Mouse (Mus musculus) lung, postnatal 0 days (tissue): ENCODE results near the gene Apeh. TPM values are rescaled to one million over a fixed set of nuclear protein-coding genes. Genes with fewer than 3 reads are reported as not detected.

Source experiments
- ATAC-seq: fragments of 200-750 bp; cut with Nextera tagmentation; 2 replicates; pipeline ENCODE4 v1.8.0; 2017; ENCODE audit warnings: moderate library complexity
- DNase-seq: peaks from one replicate; pipeline ENCODE4 v3.0.0-alpha.2; 2016; ENCODE audit warnings: low spot score
- H3K27ac ChIP-seq: fragments of 300-500 bp; sonication (generic); 2 replicates; pipeline ENCODE4 v1.5.1; 2014; ENCODE audit warnings: antibody characterized with exemption, mild to moderate bottlenecking, low read length, mixed read lengths
- H3K27me3 ChIP-seq: fragments of 300-500 bp; sonication (generic); replicated peaks from 2 replicates; pipeline ENCODE4 v1.6.1; 2014; ENCODE audit warnings: low read length, mixed read lengths; ENCODE audit not compliant: insufficient read depth
- H3K36me3 ChIP-seq: fragments of 300-500 bp; sonication (generic); 2 replicates; pipeline ENCODE4 v1.6.1; 2014; ENCODE audit warnings: low read length, mixed read lengths; ENCODE audit not compliant: insufficient read depth
- H3K4me1 ChIP-seq: fragments of 300-500 bp; sonication (generic); 2 replicates; pipeline ENCODE4 v1.6.1; 2014; ENCODE audit warnings: antibody characterized with exemption, low read depth, low read length, mixed read lengths; ENCODE audit not compliant: insufficient read depth
- H3K4me2 ChIP-seq: fragments of 300-500 bp; sonication (generic); replicated peaks from 2 replicates; pipeline ENCODE4 v1.6.1; 2014; ENCODE audit warnings: low read depth, mild to moderate bottlenecking, low read length, moderate library complexity, mixed read lengths
- H3K4me3 ChIP-seq: fragments of 300-500 bp; sonication (generic); 2 replicates; pipeline ENCODE4 v1.5.1; 2014; ENCODE audit warnings: low read depth, low read length
- H3K9ac ChIP-seq: fragments of 300-500 bp; sonication (generic); replicated peaks from 2 replicates; pipeline ENCODE4 v1.6.1; 2014; ENCODE audit warnings: low read depth, mild to moderate bottlenecking
- H3K9me3 ChIP-seq: fragments of 300-500 bp; sonication (generic); 2 replicates; pipeline ENCODE4 v1.6.1; 2016; ENCODE audit warnings: low read length, mixed read lengths
- CTCF ChIP-seq: IDR thresholded peaks from 2 replicates; pipeline ENCODE4 v1.5.1; 2016; ENCODE audit warnings: antibody characterized with exemption, mild to moderate bottlenecking
- EP300 ChIP-seq: IDR thresholded peaks from 2 replicates; pipeline ENCODE4 v1.6.1; 2016; ENCODE audit warnings: antibody characterized with exemption, mild to moderate bottlenecking, control low read depth
- WGBS: fragments of 180-500 bp; shearing (Covaris S2); extraction: QIAGEN DNeasy Blood & Tissue Kit; methylation state at CpG from one replicate; pipeline ENCODE4 v1.1.7; 2014; 5-methylcytosine and 5-hydroxymethylcytosine counted together
- polyA plus RNA-seq: library from polyadenylated mRNA; unstranded; fragments of >200 nt; fragmentation: Nextera tagmentation; extraction: Ambion mirVana; gene quantifications from 2 replicates; pipeline ENCODE4 v1.2.1, GENCODE M21; 2015

The Apeh gene
- polyA plus RNA-seq, 1 experiment from 2014 or later = 29.3 TPM

DNA sequence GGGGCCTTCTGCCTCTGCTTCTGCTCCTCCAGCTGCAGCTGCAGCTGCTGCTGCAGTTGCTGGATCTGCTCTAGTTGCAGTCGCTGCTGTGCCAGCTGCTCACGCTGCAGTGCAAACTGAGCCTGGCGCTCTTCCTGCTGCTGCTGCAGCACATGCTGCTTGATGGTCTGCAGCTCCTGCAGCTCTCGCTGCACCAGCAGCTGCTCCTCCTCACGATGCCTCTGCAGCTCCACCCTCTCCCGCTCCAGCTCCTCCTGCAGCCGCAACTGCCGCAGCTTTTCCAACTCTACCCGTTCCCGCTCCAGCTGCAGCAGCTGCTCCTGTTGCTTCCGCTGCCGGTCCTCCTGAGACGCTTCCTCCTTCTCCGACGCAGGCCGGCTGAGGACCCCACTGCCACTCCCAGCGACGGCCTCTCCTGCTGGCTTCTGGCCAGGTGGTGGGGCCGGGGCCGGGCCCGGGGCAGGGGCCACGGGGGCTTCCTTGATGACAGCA lies 16.7 kb upstream of the Apeh start:
- Histone ChIP-seq H3K27ac (no peak overlapping the region), H3K27me3 (no peaks in the 10 kb centered on the region), H3K4me3 (peak overlapping the region; percentile 15), H3K4me2 (peak overlapping the region; percentile 43), H3K36me3 (no peaks in the 10 kb centered on the region), H3K9ac (no peak overlapping the region), H3K9me3 (no peaks in the 10 kb centered on the region), H3K4me1 (peaks cover 7% of the 10 kb centered on the region)
- TF ChIP-seq EP300 = no peak
- no peak for TF ChIP-seq CTCF
- peak; percentile 35 for DNase-seq
- no peak for ATAC-seq
- 6% methylated on average over 22 of the region's 22 CpGs for WGBS

DNA sequence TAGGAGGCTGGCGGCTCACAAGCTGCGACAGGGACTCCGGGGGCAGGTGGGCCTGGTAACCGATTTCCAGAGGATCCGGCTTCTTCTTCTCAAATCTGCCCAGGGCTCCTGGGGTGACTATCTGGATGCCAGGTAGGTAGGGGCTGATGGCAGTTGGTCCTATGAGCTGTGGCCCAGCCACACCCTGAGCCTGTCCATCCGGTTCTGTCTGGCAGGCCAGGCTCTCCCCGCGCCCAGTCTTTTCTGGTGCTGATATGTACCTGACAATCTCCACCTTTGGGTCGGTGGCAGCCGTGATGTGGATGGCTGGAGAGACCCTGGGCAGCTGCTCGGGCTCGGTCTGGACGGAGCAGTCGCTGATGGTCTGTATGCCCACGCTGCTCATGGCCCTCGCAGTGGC lies 15.8 kb upstream of the Apeh start:
- no peak overlapping the region for H3K4me3 ChIP-seq
- WGBS = 73% methylated on average over 16 of the region's 16 CpGs
- ATAC-seq = no peak

DNA sequence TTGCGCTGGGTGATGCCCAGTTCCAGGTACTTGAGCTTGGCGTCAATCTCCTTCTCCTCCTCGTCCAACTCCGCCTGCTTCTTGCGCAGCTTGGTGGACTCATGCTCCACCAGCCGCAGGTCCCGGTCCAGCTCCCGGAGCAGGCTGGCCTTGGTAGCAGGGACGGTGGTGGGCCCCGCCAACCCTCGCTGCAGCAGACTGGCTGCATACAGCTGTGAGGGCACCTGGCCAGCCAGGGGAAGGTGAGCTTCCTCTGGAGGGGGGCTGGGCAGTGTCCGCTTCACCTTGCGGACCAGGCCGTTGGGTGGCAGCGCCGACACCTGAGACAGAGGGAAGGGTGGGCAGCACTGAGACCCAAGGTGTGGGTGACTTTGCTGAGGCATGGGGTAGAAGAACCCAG lies 13.5 kb upstream of the Apeh start:
- ATAC-seq (no peak), DNase-seq (no peak)
- no peak overlapping the region for H3K9ac ChIP-seq
- no peak overlapping the region for H3K4me2 ChIP-seq
- H3K36me3 ChIP-seq = no peaks in the 10 kb centered on the region
- H3K27ac ChIP-seq = no peak overlapping the region
- peaks cover 7% of the 10 kb centered on the region for H3K4me1 ChIP-seq
- no peaks in the 10 kb centered on the region for H3K27me3 ChIP-seq
- WGBS = 88% methylated on average over 16 of the region's 16 CpGs
- H3K9me3 ChIP-seq = no peaks in the 10 kb centered on the region
- no peak for TF ChIP-seq CTCF
- no peak for TF ChIP-seq EP300
- no peak overlapping the region for H3K4me3 ChIP-seq

More for the DNA sequence above, 15.8 kb upstream of the Apeh start:
- peaks cover 7% of the 10 kb centered on the region for H3K4me1 ChIP-seq
- no peak for TF ChIP-seq CTCF
- TF ChIP-seq EP300 = no peak
- no peak overlapping the region; the same call in 1 of the 2 replicates for H3K4me2 ChIP-seq
- no peak overlapping the region for H3K27ac ChIP-seq
- H3K9me3 ChIP-seq = no peaks in the 10 kb centered on the region
- H3K9ac ChIP-seq = no peak overlapping the region
- H3K27me3 ChIP-seq = no peaks in the 10 kb centered on the region
- DNase-seq = no peak
- H3K36me3 ChIP-seq = no peaks in the 10 kb centered on the region

DNA sequence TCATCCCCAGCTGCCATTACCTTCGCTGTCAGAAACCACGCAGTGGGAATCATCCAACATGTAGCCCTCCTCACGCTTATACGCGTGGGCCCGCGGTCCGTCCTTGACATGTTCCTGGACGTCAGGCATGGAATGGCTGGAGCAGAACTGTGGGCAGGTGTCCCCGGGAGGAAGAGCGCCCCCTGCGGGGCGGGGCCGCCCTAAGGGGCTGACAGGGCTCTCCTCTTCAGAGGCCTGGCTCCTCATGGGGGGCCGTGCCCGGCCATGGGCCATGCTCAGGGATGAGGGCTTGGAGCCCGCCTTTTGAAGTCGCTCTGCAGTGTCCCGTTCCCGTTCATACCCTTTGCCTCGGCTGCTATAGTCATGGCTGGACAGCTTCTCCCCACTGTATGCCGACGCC lies 11.7 kb upstream of the Apeh start:
- no peak for ATAC-seq
- Histone ChIP-seq H3K9ac (no peak overlapping the region), H3K4me3 (no peak overlapping the region), H3K27me3 (no peaks in the 10 kb centered on the region), H3K4me2 (no peak overlapping the region), H3K27ac (no peak overlapping the region), H3K4me1 (peaks cover 7% of the 10 kb centered on the region), H3K9me3 (no peaks in the 10 kb centered on the region), H3K36me3 (no peaks in the 10 kb centered on the region)
- no peak for DNase-seq
- 86% methylated on average over 23 of the region's 23 CpGs for WGBS
- TF ChIP-seq EP300 (no peak), CTCF (no peak)

DNA sequence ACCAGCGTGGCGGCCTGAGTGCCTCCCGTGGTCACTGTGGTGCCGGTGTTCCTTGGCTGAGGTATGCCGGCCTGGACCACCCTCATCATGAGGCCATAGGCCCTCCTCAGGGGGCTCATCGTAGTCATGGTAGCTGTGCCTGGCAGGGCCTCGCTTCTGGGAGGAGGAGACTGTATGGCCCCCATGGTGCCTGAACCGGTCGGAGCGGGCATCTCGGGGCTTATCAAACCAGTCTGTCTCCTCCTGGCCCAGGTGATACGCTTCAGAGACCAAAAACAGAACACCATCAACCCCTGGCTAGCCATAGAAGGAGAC lies 11.1 kb upstream of the Apeh start:
- Histone ChIP-seq H3K4me3 (no peak overlapping the region), H3K27me3 (no peaks in the 10 kb centered on the region), H3K27ac (no peak overlapping the region), H3K9ac (no peak overlapping the region), H3K4me2 (no peak overlapping the region), H3K4me1 (peaks cover 1% of the 10 kb centered on the region; the same call in 1 of the 2 replicates), H3K36me3 (no peaks in the 10 kb centered on the region), H3K9me3 (no peaks in the 10 kb centered on the region)
- ATAC-seq (no peak), DNase-seq (no peak)
- TF ChIP-seq CTCF (no peak), EP300 (no peak)
- 87% methylated on average over 12 of the region's 12 CpGs for WGBS

DNA sequence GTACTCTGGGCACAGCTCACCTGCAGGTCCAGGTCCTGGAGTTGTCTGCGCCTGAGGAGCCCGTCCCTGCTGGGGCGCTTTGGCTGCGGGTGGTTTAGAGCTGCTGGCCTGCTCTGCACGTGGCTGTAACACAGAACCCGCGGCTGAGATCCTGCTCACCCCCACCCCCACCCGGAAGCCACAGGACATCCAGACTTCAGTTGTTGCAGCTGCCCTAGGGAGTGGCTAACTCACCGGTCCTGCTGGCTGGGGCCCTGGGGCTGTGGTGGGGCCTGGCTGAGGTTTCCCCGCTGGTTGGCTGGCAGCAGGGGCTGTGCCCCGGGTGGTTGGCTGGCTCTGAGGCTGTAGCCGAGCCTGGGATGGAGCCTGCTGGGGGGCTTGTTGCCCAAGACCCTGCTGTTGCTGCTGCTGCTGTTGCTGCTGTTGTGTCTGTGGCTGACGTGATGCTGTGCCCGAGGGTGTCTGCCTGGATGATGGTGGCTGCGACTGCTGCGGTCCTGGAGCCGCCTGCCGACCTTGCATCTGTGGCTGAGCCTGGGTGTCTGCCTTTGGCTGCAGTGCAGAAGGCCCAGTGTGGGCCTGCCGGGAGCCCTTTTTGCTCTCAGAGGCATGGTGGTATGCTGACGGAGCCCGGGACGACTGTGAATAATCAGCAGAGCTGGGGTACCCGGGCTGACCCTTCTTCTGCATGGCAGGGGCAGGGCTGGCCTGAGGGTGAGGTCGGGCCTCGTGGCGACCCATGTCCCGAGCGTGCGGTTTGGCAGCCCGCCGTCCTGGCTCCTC lies 10.6 kb upstream of the Apeh start:
- TF ChIP-seq EP300 (no peak), CTCF (no peak)
- H3K4me2 ChIP-seq = no peak overlapping the region
- H3K36me3 ChIP-seq = no peaks in the 10 kb centered on the region
- H3K27me3 ChIP-seq = no peaks in the 10 kb centered on the region
- no peaks in the 10 kb centered on the region for H3K9me3 ChIP-seq
- no peak for DNase-seq
- 52% methylated on average over 30 of the region's 31 CpGs for WGBS
- H3K4me3 ChIP-seq = no peak overlapping the region
- no peak overlapping the region for H3K9ac ChIP-seq
- H3K4me1 ChIP-seq = no peaks in the 10 kb centered on the region
- 0 out of 2 replicates have a peak, but pooled peaks have one; percentile 32 for ATAC-seq
- H3K27ac ChIP-seq = no peak overlapping the region
